Mouse (Mus musculus): ENCODE results near the gene Thrap3.

Thrap3 gene

GRCm38 (mm10) chr4:126163067-126163659 is 39.4 kb downstream of the Thrap3 start, which contains the start of gene Sh3d21:
TSS of gene Sh3d21 (minus strand) at chr4:126163491.
- DNase-seq = peak in 1 of 2 experiments; percentile 38

- peak; percentile 84 to 89 for DNase-seq
These were observed 40.0 kb downstream of the Thrap3 start for GRCm38 (mm10) chr4:126162544-126163066.

DNA sequence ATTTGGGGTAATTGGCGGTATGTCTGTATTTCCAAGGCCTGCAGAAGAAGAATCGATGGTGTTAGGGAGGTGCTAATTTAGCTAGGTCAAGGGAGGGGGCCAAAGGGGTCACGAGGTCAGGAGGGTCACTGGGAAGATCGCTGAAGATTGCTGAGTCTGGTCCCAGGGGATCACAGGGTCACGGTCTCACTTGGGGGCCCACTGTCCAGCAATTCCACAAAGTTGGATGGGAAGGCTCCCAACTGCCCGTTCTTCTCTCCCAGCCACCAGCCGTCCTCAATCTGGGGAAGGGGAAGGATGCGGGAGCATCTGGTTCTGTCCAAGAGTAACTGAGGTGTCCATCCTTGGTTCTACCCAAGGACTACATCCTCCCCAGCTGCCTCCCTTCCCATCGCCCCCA is 40.6 kb downstream of the Thrap3 start:
- DNase-seq = peak in 1 of 2 experiments; percentile 18

- DNase-seq = peak in 1 of 2 experiments; percentile 2
These were observed 41.1 kb downstream of the Thrap3 start for GRCm38 (mm10) chr4:126161456-126161855.

DNA sequence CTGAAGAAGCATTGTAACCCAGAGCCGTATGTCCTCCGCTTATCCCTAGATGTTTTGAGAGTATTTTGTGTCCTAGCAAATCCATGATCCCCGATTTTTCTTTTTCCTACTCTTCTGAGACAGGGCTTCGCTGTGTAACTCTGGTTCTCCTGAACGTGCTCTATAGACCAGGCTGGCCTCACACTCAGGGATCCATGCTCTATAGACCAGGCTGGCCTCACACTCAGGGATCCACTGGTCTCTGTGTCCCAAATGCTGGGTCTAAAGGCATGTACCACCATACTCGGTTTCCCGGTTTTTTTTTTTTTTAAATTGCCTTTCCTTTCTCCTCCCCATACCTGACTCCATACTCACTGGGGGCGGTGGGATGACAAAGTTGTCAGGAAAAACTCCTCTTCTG is 41.6 kb downstream of the Thrap3 start:
- no peak for DNase-seq

- no peak for DNase-seq
These were observed 43.1 kb downstream of the Thrap3 start for GRCm38 (mm10) chr4:126159455-126159854.

GRCm38 (mm10) chr4:126157562-126157961 is 45.0 kb downstream of the Thrap3 start:
- peak in 1 of 2 experiments; percentile 32 for DNase-seq

- DNase-seq = peak in 1 of 2 experiments; percentile 33
These were observed 45.9 kb downstream of the Thrap3 start for GRCm38 (mm10) chr4:126156617-126157016.

DNA sequence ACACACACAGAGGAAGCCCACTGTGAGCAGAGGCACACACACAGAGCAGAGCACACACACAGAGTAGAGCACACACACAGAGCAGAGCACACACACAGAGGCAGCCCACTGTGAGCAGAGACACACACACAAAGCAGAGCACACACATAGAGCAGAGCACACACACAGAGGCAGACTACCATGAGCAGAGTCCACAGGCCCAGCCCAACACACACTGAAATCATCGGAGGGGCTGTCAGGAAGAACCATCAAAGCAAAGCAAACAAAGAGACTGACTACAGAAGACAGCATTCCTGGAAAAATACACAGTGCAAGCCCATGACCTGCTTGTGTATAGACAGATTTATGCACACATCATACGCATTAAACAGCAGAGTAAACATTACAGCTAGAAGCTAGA is 46.7 kb downstream of the Thrap3 start:
- no peak for DNase-seq

- no peak for DNase-seq
These were observed 47.4 kb downstream of the Thrap3 start for GRCm38 (mm10) chr4:126155183-126155582.

- no peak for DNase-seq
These were observed 49.7 kb downstream of the Thrap3 start for GRCm38 (mm10) chr4:126152864-126153263.

GRCm38 (mm10) chr4:126151701-126152440 is 50.7 kb downstream of the Thrap3 start:
- no peak for DNase-seq

GRCm38 (mm10) chr4:126150949-126151320 is 51.6 kb downstream of the Thrap3 start:
- DNase-seq = no peak

- no peak for DNase-seq
These were observed 52.1 kb downstream of the Thrap3 start for GRCm38 (mm10) chr4:126150297-126150948.

DNA sequence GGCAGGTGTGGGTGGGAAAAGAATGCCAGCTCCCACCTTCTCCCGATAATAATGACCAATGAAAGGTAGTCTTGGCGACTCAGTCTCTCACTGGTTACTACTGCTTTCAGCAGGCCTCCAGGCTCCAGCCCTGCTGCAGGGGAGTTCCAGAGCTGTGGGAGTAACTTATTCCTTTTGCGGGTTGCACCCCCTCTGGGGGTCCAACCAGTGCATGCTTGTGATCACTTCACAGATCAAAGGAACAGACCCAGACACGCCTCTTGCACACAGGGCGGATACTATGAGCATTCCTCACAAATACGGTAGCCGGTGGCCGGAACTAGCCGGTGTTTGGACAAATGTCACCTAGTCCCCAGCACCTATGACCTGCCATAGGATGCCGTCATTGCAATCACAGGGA is 52.8 kb downstream of the Thrap3 start:
- DNase-seq = no peak

- DNase-seq = peak in 1 of 2 experiments; percentile 27
These were observed 53.4 kb downstream of the Thrap3 start for GRCm38 (mm10) chr4:126149041-126149676.

DNA sequence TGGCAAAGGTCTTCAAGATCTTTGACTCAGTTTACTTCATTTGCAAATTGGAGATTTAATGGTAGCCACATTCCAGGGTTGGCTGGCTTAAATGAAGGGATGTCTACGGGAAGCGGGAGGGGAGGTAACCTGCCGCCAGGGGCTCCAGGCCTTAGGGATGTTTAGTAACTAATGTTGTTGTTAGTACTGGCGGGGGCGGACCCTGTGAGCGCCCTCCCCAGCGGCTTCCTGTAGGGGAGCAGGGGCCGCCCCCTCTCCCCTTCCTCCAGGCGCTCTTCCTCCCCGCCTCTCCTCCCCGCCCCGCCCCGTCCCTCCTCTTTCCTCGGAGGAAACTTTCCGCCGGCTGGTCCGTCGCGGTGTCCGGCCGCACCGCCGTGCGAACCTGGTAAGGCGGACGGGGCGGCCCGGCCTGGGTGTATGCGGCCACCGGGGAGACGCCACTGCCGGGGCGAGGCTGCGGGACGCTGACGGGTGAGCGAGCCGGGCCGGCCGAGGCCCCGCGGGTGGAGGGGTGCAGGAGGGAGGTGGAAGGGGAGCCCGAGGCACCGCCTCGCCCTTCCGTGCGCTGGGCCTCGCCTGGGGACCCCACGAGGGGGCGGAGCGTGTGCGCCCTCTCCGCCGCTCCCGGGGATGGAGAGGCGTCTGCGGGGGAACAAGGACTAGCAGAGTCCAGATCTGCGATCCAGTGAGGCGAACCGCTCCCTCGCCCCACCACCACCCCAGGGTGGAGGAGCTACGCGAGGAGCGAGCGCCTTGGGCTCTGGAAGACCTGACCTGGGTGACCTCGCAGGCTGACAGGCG is 54.2 kb downstream of the Thrap3 start:
- DNase-seq = peak; percentile 78 to 85

GRCm38 (mm10) chr4:126147533-126148160 is 54.9 kb downstream of the Thrap3 start, which contains the start of gene Eva1b:
TSS of gene Eva1b (plus strand) at chr4:126147744.
- peak in 1 of 2 experiments; percentile 35 for DNase-seq

- DNase-seq = no peak
These were observed 55.5 kb downstream of the Thrap3 start for GRCm38 (mm10) chr4:126146974-126147532.

GRCm38 (mm10) chr4:126145396-126145795 is 57.2 kb downstream of the Thrap3 start:
- no peak for DNase-seq

- no peak for DNase-seq
These were observed 61.5 kb downstream of the Thrap3 start for GRCm38 (mm10) chr4:126141021-126141420.

All from thymus, postnatal 36 days (tissue).